Mouse (Mus musculus) forebrain, embryonic 12.5 days (tissue): ENCODE results near the gene Ptn. TPM values are rescaled to one million over a fixed set of nuclear protein-coding genes. Genes with fewer than 3 reads are reported as not detected.

Source experiments
- ATAC-seq: fragments of 200-750 bp; cut with Nextera tagmentation; 2 replicates; pipeline ENCODE4 v1.8.0; 2017; ENCODE audit warnings: moderate TSS enrichment; ENCODE audit not compliant: low FRiP score
- H3K27ac ChIP-seq: fragments of 300-500 bp; sonication (generic); 2 replicates; pipeline ENCODE4 v1.5.1; 2016; ENCODE audit warnings: mild to moderate bottlenecking
- H3K27me3 ChIP-seq: fragments of 300-500 bp; sonication (generic); 2 replicates; pipeline ENCODE4 v1.6.1; 2016; ENCODE audit warnings: mild to moderate bottlenecking
- H3K36me3 ChIP-seq: fragments of 300-500 bp; sonication (generic); replicated peaks from 2 replicates; pipeline ENCODE4 v1.6.1; 2016; ENCODE audit warnings: mild to moderate bottlenecking
- H3K4me1 ChIP-seq: fragments of 300-500 bp; sonication (generic); 2 replicates; pipeline ENCODE4 v1.6.1; 2016
- H3K4me2 ChIP-seq: fragments of 300-500 bp; sonication (generic); 2 replicates; pipeline ENCODE4 v1.6.1; 2016; ENCODE audit warnings: mild to moderate bottlenecking, moderate library complexity
- H3K4me3 ChIP-seq: fragments of 300-500 bp; sonication (generic); replicated peaks from 2 replicates; pipeline ENCODE4 v1.5.1; 2016; ENCODE audit warnings: mild to moderate bottlenecking
- H3K9ac ChIP-seq: fragments of 300-500 bp; sonication (generic); 2 replicates; pipeline ENCODE4 v1.6.1; 2016; ENCODE audit warnings: mild to moderate bottlenecking
- H3K9me3 ChIP-seq: fragments of 300-500 bp; sonication (generic); 2 replicates; pipeline ENCODE4 v1.6.1; 2016
- WGBS: fragments of 180-500 bp; shearing (Covaris S2); methylation state at CpG from one replicate; pipeline ENCODE4 v1.1.7; 2016; 5-methylcytosine and 5-hydroxymethylcytosine counted together
- polyA plus RNA-seq: library from polyadenylated mRNA; unstranded; fragments of >200 nt; fragmentation: Nextera tagmentation; extraction: Ambion mirVana; gene quantifications from 2 replicates; pipeline ENCODE4 v1.2.1, GENCODE M21; 2016

Ptn gene
- polyA plus RNA-seq, 1 experiment from 2014 or later = 310 TPM

- Histone ChIP-seq H3K9me3 (no peaks in the 10 kb centered on the region), H3K4me2 (no peak overlapping the region), H3K27ac (no peak overlapping the region), H3K27me3 (no peaks in the 10 kb centered on the region), H3K4me3 (no peak overlapping the region), H3K4me1 (peaks cover 5% of the 10 kb centered on the region; the same call in 1 of the 2 replicates), H3K9ac (no peak overlapping the region), H3K36me3 (no peaks in the 10 kb centered on the region)
- ATAC-seq = no peak
- 83% methylated on average over 3 of the region's 3 CpGs for WGBS
Observed at GRCm38 (mm10) chr6:36835351-36835750, 25.3 kb upstream of the Ptn start.

- no peak overlapping the region for H3K27ac ChIP-seq
- no peaks in the 10 kb centered on the region for H3K9me3 ChIP-seq
- ATAC-seq = no peak
- no peak overlapping the region for H3K4me3 ChIP-seq
- H3K4me1 ChIP-seq = peaks cover 5% of the 10 kb centered on the region; the same call in 1 of the 2 replicates
- H3K9ac ChIP-seq = no peak overlapping the region
- no peaks in the 10 kb centered on the region for H3K36me3 ChIP-seq
- no peaks in the 10 kb centered on the region for H3K27me3 ChIP-seq
- H3K4me2 ChIP-seq = no peak overlapping the region
- WGBS = 80% methylated on average over 4 of the region's 4 CpGs
Observed at GRCm38 (mm10) chr6:36834695-36835265, 24.8 kb upstream of the Ptn start.

GRCm38 (mm10) chr6:36832681-36833080, 22.7 kb upstream of the Ptn start:
- H3K27ac ChIP-seq = no peak overlapping the region
- H3K27me3 ChIP-seq = no peaks in the 10 kb centered on the region
- H3K9me3 ChIP-seq = no peaks in the 10 kb centered on the region
- no peak overlapping the region for H3K9ac ChIP-seq
- WGBS = 86% methylated on average over 4 of the region's 4 CpGs
- peaks cover 5% of the 10 kb centered on the region; the same call in 1 of the 2 replicates for H3K4me1 ChIP-seq
- H3K4me2 ChIP-seq = no peak overlapping the region
- ATAC-seq = no peak
- no peak overlapping the region for H3K4me3 ChIP-seq
- H3K36me3 ChIP-seq = no peaks in the 10 kb centered on the region

GRCm38 (mm10) chr6:36832207-36832606, 22.2 kb upstream of the Ptn start:
- Histone ChIP-seq H3K4me3 (no peak overlapping the region), H3K9ac (no peak overlapping the region), H3K4me2 (no peak overlapping the region), H3K36me3 (no peaks in the 10 kb centered on the region), H3K4me1 (peaks cover 5% of the 10 kb centered on the region; the same call in 1 of the 2 replicates), H3K27ac (no peak overlapping the region), H3K27me3 (no peaks in the 10 kb centered on the region), H3K9me3 (no peaks in the 10 kb centered on the region)
- no peak for ATAC-seq
- WGBS = 87% methylated on average over 2 of the region's 2 CpGs

GRCm38 (mm10) chr6:36830371-36830925, 20.4 kb upstream of the Ptn start:
- Histone ChIP-seq H3K9me3 (no peaks in the 10 kb centered on the region), H3K27me3 (no peaks in the 10 kb centered on the region), H3K4me3 (no peak overlapping the region), H3K9ac (no peak overlapping the region), H3K36me3 (no peaks in the 10 kb centered on the region), H3K27ac (no peak overlapping the region), H3K4me2 (no peak overlapping the region), H3K4me1 (no peaks in the 10 kb centered on the region)
- WGBS = 84% methylated on average over 9 of the region's 9 CpGs
- ATAC-seq = no peak

GRCm38 (mm10) chr6:36819784-36820050, 9.7 kb upstream of the Ptn start:
- Histone ChIP-seq H3K4me2 (peak overlapping the region; percentile 11; the same call in 1 of the 2 replicates), H3K27ac (peak overlapping the region; percentile 83), H3K4me1 (peaks cover 19% of the 10 kb centered on the region), H3K27me3 (no peaks in the 10 kb centered on the region), H3K9me3 (no peaks in the 10 kb centered on the region), H3K4me3 (no peak overlapping the region), H3K36me3 (no peaks in the 10 kb centered on the region), H3K9ac (no peak overlapping the region)
- ATAC-seq = no peak

- no peaks in the 10 kb centered on the region for H3K27me3 ChIP-seq
- peaks cover 19% of the 10 kb centered on the region for H3K4me1 ChIP-seq
- peak overlapping the region; percentile 83 for H3K27ac ChIP-seq
- no peak overlapping the region for H3K4me3 ChIP-seq
- H3K9me3 ChIP-seq = no peaks in the 10 kb centered on the region
- no peak overlapping the region for H3K9ac ChIP-seq
- WGBS = 27% methylated on average over 8 of the region's 8 CpGs
- peak; percentile 97 for ATAC-seq
- peak overlapping the region; percentile 11; the same call in 1 of the 2 replicates for H3K4me2 ChIP-seq
- no peaks in the 10 kb centered on the region for H3K36me3 ChIP-seq
Observed at GRCm38 (mm10) chr6:36819019-36819783, 9.2 kb upstream of the Ptn start.

- peaks cover 19% of the 10 kb centered on the region for H3K4me1 ChIP-seq
- no peaks in the 10 kb centered on the region for H3K36me3 ChIP-seq
- no peak overlapping the region for H3K27ac ChIP-seq
- no peak overlapping the region for H3K9ac ChIP-seq
- H3K4me2 ChIP-seq = no peak overlapping the region
- 71% methylated on average over 4 of the region's 4 CpGs for WGBS
- H3K4me3 ChIP-seq = no peak overlapping the region
- ATAC-seq = no peak
- H3K27me3 ChIP-seq = 0 out of 2 replicates have a peak, but pooled peaks cover 5% of the 10 kb centered on the region
- no peaks in the 10 kb centered on the region for H3K9me3 ChIP-seq
Observed at GRCm38 (mm10) chr6:36818281-36819018, 8.4 kb upstream of the Ptn start.

GRCm38 (mm10) chr6:36816666-36817065, 6.6 kb upstream of the Ptn start:
- H3K4me1 ChIP-seq = peaks cover 19% of the 10 kb centered on the region
- H3K4me2 ChIP-seq = no peak overlapping the region
- H3K4me3 ChIP-seq = no peak overlapping the region
- no peak for ATAC-seq
- H3K27ac ChIP-seq = no peak overlapping the region
- no peaks in the 10 kb centered on the region for H3K36me3 ChIP-seq
- no peaks in the 10 kb centered on the region for H3K9me3 ChIP-seq
- WGBS = 92% methylated on average over 3 of the region's 3 CpGs
- H3K9ac ChIP-seq = no peak overlapping the region
- H3K27me3 ChIP-seq = peaks cover 12% of the 10 kb centered on the region; the same call in 1 of the 2 replicates

- Histone ChIP-seq H3K27ac (no peak overlapping the region), H3K4me3 (no peak overlapping the region), H3K27me3 (peaks cover 16% of the 10 kb centered on the region; the same call in 1 of the 2 replicates), H3K9ac (no peak overlapping the region), H3K4me1 (peaks cover 23% of the 10 kb centered on the region), H3K9me3 (no peaks in the 10 kb centered on the region), H3K4me2 (no peak overlapping the region), H3K36me3 (no peaks in the 10 kb centered on the region)
- ATAC-seq = no peak
- 82% methylated on average over 2 of the region's 2 CpGs for WGBS
Observed at GRCm38 (mm10) chr6:36815992-36816391, 6.0 kb upstream of the Ptn start.

GRCm38 (mm10) chr6:36812666-36813515, 2.9 kb upstream of the Ptn start:
- H3K27me3 ChIP-seq = peaks cover 17% of the 10 kb centered on the region; the same call in 1 of the 2 replicates
- no peaks in the 10 kb centered on the region for H3K9me3 ChIP-seq
- H3K4me1 ChIP-seq = peaks cover 26% of the 10 kb centered on the region
- ATAC-seq = no peak
- no peak overlapping the region for H3K27ac ChIP-seq
- H3K4me2 ChIP-seq = no peak overlapping the region
- H3K36me3 ChIP-seq = no peaks in the 10 kb centered on the region
- no peak overlapping the region for H3K9ac ChIP-seq
- H3K4me3 ChIP-seq = no peak overlapping the region
- 84% methylated on average over 7 of the region's 7 CpGs for WGBS
